Mouse (Mus musculus) cerebellum, postnatal 14 days (tissue): ENCODE results near the gene Mtx1.

Source experiments
- DNase-seq, 2 experiments: peaks; one replicate each; pipeline ENCODE4 v3.0.0; 2021; ENCODE audit warnings: mixed read lengths in 2 of 2

Gene Mtx1

DNA sequence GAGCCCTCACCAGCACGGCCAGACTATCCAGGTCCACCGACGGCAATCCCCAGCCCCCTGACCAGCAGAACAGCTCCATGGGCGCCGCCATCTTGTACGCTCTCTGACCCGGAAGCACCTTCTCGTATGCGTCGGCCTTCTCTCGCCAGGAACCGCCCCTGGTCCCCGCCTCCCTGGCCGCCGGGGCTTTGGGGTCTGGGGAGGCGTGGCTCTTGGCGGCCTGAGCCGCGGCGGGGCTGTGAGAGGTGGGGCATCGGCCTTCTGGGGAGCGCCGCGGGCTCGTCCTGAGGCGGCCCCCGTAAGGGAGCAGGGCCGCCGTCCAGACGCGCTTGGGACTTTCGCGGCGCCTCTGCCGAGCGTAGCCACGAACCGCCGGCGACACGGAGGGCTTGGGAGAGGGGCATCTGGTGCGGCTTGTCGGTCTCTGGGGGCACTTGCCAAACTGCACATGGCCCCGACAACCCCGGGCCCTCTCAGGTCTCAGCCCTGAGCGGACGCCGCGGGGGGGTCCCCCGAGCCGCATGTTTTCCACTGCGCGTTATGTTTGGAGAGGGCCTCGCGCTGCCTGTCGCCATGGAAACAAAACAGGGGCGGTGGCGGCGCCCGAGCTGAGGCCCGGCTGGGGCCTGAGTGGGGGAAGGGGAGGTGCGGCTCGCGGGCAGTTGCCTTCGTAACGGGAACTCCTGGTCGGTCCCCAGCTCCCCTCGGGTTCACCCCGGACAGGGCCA lies 12.9 kb downstream of the Mtx1 start:
- DNase-seq = peak; percentile 91 to 92

DNA sequence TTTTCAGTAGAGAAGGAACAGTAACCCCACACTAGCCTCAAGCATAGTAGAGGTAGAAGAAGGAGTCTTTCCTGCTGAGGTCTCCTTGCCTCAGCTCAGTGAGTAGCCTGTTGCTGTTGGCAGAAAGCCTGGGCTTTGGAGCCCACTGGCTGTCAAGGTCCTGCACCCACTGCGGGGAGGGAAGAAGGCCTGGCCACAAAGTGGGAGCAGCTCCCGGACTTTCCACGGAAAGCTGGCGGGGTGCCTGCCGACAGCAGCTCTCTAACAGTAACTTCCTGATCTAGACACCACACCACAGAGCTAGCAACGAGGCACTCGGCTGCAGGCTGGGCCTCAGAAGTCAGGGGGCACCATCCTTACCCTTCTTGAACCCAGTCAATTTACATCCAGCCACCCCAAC lies 16.2 kb downstream of the Mtx1 start:
- no peak for DNase-seq

DNA sequence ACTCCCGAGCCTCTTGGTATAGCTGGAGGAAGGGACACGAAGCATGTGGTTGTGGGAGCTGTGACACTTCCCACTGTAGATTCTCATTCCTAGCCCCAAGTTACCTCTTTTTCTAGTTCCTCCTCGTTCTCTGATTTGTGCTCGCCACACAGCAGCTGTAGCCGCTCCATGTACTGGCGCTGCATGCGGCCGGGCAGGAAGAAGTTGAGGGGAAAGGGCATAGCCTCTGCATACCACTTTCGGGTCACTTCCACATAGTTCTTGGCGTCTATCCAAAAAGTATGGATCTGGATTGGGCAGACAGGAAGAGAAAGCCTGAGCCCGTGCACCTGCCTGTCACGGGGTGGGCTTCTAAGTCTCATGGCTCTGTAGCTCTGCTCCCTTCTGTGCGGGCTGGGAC lies 16.7 kb downstream of the Mtx1 start:
- DNase-seq = no peak

DNA sequence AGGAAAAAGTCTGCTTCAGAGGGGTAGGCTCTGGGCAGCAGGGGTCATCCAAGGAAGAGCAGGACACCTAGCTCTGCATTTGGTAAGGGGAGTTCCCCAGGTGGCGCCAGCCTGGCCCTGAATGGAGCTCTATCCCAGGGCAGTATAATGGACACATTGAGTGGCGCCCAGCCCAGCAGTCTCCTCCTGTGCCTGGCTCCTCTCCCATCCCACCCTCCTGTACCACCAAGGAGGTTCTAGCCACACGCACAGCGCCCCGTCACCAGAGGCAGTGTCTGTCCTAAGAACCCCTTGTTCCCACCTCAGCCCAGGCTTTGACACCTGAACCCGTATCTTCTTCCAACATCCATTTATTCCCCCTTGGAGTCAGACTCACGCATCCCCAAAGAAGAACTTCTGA lies 17.2 kb downstream of the Mtx1 start:
- no peak for DNase-seq

DNA sequence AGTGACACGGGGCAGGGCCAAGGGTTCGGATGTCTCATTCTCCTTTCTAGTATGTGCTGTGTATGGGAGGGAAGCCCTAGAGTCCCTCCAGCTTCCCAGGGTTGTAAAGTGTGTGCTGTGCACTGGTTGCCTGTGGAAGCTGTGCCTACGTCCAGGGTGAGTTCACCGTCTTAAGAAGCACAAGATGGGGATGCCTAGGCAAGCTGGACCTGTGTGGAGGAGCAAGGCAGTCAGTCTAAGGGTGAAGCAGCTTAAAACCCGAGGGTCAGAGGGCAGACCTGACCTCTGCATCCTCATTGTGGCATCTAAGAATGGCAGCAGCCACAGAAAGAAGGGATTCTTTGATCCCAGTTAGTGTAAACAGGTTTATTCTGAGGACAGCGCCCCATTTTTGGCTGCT lies 18.2 kb downstream of the Mtx1 start:
- no peak for DNase-seq

DNA sequence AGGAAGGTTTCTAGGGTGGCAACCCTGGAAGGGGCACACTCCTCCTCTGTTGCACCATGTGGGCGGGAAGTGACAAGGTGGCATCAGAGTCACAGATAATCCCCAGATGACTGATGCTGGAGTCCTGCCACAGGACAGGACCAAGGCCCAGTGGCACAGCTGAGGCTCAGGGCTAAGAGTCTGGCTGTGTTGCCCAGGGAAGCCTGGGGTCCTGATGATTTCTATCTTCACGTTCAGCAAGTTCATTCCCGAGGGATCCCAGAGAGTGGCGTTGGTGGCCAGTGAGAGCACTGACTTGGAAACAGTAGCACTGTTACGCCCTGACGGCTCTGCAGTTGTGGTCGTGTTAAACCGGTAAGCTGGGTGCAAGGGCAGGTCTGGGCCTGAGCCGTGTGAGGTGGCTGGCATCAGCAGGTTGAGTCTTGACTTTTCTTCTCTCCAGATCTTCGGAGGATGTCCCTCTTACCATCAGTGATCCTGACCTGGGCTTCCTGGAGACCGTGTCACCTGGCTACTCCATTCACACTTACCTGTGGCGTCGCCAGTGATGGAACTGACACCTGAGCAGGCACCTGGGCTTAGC lies 18.7 kb downstream of the Mtx1 start:
- no peak for DNase-seq

DNA sequence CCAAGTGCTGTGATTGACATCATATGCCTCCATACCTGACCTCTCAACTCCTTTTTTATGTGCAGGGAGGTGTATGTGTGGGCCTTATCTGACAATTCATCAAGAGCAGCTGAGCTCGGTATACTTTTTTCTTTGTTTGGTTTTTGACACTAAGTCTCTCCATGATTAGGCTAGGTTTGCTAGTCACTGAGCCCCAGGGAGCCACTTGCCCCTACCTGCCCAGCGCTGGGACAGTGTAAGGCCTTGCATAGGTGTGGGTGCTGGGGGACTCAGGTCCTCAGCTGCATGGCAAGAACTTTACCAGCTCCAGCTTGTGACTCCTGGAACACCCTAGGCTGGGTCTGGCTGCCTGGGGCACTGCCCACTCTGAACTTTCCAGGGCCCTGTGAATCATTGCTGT lies 20.2 kb downstream of the Mtx1 start:
- no peak for DNase-seq

DNA sequence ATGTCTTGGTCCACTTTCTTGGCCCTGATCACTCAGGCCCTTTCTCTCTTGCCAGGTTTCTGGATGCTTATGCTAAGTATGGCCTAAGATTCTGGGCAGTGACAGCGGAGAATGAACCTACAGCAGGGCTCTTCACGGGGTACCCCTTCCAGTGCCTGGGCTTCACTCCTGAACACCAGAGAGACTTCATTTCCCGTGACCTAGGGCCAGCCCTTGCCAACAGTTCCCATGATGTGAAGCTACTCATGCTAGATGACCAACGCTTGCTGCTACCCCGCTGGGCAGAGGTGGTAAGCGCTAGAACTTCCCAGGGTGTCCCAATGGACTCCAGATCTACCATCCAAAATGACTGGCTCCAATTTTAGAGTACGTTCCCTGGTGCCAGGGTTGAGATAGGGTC lies 20.8 kb downstream of the Mtx1 start:
- DNase-seq = no peak

DNA sequence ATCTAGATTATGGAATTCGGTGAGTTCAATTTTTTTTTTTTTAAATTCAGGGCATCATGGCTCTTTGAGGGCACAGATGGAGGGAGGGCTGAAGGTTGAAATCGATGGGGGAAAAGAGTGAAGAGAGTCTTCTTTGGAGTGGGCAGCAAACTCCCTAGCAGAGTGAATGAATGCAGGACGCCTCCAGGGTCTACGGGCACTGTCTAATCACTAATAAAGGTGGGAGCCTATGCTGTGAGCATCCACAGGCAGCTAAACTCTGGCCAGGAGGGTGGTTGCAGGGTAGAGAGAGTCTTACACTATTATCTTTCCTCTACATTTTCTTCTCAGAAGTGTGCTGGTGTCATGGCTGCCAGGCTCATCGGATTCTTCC lies 23.8 kb downstream of the Mtx1 start:
- no peak for DNase-seq

DNA sequence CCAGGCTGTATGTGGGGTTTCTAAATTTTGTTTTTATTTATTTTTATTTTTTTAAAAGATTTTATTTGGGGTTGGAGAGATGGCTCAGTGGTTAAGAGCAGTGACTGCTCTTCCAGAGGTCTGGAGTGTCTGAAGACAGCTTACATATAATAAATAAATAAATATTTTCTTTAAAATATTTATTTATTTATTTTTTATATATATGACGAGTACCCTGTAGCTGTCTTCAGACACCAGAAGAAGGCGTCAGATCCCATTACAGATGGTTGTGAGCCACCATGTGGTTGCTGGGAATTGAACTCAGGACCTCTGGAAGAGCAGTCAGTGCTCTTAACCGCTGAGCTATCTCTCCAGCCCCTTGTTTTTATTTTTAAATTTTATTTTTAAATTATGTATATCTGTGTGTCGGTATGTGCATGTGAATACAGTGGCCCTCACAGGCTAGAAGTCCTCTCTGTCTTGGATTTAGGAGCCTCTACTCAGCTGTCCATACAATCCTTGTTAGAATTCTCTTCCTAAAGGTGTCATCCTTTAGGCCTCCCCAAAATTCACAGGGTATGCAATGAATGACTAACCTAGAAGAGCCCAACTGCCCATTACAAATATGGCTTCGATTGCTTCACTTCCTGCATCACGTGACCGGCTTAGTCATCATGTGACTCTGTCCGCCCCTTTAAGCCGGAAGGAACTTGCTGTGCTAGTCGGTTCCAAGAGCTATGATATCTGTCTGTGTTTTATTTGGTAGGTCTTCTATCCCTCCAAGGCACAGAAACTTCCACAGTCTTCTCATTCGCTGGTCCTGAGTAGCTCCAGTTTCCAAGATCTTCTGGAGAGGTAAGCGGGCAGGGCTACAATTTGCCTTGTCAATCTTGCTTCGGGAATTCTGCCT lies 24.4 kb downstream of the Mtx1 start, which contains the start of gene Gba:
Gene Gba, plus strand, starts transcription at position 676 of the 889 bp plus-strand sequence.
- peak; percentile 93 for DNase-seq

DNA sequence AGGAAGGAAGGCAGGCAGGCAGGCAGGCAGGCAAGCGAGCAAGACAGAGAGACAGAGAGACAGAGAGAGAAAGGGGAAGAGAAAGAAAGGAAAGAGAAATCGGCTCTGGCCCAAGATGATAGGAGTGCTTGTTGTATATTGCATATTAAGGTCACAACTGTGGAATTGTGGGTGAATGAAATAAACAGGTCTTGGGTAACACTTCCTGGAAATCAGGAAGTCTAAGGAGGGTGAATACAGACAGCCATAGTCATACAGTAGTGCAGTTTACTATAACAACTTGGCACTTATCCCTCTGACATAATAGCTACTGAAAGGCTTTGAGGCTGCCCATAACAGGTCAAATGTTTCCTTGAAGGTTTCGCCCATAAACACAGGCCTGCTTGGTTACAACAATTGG lies 27.0 kb downstream of the Mtx1 start:
- no peak for DNase-seq

DNA sequence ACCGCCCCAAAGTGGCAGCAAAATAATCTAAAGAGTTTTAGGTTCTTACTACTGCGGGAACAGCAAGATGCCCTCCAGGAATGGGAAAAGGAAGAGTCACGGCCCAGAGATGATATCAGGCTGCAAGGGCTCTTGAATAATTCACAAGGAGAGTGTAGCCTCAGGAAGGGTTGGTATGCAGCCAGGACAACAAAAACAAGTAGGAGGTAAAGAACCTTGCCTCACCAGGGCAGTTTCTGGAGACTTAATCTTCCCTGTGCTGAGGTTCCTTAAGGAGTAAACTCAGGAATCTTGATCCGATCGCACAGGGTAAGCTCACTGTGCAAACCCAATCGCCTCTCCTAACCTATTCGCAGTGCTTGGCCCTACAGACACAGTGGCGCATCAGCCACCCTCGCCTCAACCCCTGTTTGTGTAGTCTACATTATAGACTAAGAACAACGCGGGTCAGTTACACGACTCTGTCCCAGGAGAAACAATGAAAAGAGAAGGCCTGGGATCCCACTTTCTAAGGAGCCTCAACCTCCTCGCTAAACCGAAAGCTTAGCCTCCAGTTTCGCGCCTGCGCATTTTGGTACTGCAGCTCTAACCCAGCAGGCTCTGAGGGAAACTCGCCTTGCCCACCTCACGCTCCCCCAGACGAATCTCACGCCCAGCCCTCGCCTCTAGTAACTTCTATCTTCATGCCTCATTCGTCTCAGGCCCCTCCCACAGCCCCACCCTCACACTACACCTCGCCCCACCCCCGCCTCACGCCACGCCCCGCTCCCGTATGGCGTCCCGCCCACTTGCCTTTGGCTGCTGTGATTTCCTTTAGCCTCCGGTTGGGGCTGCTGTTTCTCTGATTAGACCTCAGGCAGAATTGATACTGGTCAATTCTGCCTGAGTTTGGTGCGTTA lies 30.7 kb downstream of the Mtx1 start:
- peak; percentile 88 to 92 for DNase-seq

DNA sequence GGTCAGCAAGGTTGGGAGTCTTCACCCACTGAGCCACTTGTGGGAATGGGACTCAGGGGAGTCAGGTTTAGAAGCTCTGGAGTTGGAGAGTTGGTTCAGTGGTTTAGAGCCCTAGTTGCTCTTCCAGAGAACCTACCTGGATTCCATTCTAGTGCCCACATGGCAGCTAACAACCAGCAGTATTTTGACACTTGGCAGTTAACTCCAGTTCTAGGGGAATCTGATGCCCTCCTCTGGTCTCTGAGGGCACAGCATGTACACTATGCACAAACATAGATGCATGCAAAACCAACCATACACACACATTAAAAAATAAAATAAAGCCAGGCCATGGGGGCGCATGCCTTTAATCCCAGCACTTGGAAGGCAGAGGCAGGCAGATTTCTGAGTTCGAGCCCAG lies 33.0 kb downstream of the Mtx1 start:
- no peak for DNase-seq

DNA sequence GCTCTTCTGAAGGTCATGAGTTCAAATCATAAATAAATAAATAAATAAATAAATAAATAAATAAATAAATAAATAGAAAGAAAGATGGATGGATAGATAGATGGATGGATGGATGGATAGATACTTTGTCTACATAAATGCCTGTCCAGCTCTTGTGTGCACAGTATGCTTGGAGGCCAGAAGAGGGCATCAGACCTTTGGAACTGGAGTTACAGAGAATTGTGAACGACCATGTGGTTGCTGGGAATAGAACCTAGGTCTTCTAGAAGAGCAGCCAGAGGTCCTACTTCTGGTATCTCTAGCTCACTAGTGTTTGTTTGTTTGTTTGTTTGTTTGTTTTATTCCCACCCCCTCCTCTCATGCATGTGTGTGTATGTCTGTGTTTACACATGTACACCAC lies 33.5 kb downstream of the Mtx1 start:
- no peak for DNase-seq

DNA sequence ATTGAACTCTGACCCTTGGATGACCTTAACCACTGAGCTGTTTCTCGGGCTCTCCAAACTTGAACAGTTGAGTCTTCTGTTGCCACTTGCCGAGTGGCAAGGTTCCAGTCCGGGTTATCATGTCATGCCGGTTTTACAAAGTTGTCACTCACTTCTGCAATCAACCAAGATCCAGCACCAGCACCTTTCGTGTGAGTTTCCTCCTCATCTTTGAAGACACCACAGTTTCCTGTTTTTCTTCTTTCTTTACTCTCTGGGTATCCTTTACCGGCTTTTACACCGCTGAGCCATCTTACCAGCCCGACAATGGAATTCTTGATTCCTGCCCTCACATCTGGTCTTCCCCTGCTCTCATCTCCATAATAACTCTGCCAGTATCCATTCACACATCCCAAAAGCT lies 36.5 kb downstream of the Mtx1 start:
- no peak for DNase-seq

DNA sequence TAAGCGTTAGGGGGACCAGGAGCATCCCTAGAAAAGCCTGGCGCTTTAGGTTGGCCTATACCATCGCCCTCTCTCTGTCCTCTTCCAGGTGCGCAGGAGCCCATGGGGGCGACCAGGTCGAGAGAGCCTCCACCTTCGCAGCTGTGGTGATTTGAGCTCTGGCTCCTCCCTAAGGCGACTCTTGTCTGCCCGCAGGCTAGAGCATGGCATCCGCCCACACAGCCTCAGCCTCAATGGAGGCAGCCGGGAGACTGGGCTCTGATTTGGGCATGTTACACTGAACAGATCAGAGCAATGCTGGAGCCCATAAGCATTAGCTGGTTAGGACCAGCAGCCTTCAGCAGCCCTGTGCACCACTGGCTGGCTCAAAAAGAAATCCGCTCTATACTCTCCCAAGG lies 38.4 kb downstream of the Mtx1 start:
- no peak for DNase-seq

DNA sequence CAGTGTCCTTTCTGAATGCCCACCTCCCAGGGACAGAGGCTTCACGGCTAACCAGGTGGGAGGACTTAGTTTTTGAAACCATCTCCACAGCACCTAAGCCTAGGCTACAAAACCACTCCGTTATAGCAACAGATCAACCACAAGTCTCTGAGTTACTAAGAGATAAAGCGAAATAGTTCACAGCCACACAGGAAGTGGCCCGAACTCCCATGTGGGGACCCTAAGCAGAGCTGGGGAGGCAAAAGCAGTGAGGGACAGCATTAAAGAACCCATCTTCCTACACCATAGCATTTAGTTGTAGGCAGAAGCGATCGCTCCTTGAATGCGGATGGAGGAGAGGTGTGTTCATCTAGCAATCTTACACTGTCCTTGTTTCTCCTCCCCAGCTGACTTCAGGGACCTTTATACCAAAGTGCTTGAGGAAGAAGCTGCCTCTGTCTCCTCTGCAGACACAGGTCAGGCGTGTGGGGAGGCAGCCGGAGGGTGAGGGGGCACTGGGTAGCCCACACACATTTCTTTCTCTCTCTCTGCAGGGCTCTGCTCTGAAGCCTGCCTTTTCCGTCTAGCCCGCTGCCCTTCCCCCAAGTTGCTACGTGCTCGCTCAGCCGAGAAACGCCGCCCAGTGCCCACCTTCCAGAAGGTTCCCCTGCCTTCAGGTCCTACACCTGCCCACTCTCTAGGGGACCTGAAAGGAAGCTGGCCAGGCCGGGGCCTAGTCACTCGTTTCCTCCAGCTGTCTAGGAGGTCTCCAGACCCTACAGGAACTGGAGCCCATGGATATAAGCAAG lies 39.0 kb downstream of the Mtx1 start:
- DNase-seq = no peak

DNA sequence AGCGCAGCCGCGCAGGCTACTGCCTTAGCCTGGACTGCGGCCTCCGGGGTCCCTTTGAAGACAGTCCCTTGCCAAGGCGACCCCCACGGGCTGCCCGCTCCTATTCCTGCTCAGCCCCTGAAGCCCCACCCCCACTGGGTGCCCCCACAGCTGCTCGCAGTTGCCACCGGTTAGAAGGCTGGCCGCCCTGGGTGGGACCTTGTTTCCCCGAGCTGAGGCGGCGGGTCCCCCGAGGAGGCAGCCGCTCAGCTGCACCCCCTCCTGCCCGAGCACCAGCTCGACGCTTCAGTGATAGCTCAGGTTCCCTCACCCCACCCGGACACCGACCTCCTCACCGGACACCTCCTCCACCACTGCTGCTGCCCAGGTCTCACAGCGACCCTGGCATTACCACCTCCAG lies 39.7 kb downstream of the Mtx1 start:
- DNase-seq = no peak

DNA sequence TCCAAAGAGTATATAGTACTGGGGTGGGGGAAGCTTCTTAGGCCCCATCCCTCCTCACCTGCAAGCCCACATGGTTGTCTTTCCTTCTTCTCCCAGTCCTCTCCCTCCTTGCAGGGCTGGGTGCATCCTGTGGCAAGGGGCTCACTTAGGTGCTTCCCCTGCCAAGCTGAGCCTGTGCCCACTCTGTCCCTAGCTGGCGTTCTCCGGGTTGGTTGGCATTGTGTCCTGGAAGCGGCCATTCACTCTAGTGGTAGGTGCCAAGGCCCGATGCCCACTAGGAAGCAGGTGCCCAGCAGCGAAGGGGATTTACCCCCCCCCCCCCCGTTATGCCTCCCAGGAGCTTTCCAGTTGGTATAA lies 43.0 kb downstream of the Mtx1 start:
- peak; percentile 74 to 81 for DNase-seq

DNA sequence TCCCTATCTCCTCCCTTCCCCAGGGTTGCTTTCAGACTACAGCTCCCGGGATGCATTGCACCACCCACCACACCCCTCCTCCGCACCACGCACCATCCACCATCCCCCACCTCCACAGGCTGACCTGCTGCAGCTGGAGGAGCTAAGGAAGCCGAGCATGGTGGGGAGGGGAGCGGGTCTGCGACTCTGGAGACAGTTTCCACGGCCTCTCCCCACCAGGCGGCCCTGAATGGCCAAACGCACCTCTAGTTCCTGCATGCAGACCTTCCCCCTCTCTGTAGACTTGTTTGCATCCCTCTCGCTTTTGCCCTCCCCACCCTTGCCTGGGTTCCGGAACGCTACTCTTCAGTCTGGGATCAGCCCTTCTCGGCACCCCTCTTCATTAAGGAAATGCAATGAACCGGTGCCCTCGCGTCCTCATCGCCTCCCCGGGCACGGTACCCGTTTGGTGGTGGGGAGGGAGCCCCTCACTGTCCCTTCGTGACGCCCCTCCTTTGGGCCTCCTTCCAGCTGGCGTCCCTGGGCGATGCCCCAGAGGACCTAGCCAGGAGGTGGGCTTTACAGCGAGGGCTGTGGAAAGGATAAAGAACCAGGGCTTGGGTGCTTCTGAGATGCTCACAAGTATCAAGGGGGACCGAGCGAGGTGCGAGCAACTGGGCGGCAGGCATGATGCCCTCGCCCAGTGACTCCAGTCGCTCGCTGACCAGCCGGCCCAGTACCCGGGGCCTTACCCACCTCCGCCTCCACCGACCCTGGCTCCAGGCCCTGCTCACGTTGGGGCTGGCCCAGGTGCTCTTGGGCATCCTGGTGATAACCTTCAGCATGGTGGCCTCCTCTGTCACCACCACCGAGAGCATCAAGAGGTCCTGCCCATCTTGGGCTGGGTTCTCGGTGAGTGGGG lies 43.6 kb downstream of the Mtx1 start, which contains the start of gene Fam189b:
Gene Fam189b, plus strand, starts transcription at position 86 of the 901 bp plus-strand sequence.
- DNase-seq = peak; percentile 91

DNA sequence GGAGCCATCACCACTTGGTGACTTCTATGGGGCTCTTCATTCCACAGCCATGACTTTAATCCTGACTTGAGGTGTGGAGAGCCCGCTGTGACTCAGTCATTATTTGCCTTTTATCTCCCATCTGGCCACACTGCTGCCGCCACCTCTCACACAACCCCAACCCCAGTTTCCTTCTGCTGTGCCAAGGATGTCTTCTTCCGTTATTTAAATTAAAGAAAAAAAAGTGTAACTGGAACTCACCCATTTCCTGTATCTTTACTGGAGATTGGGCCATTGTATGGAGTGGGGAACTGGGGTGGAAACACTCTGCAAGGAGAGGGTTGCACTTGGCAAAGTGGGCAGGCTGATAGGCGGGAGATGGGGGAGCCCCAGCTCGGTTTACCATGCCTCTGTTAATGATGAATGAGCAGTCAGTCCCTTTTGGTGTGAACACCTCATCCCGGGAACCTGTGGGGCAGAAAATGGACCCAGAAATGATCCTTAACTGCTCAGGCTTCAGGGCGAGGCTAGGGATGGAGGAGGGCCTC lies 44.3 kb downstream of the Mtx1 start:
- no peak for DNase-seq
